Mouse (Mus musculus) hindbrain, embryonic 13.5 days (tissue): ENCODE data around the gene Col15a1. TPM values are rescaled to one million over a fixed set of nuclear protein-coding genes. Genes with fewer than 3 reads are reported as not detected.

Experiments
- ATAC-seq: fragments of 200-750 bp; cut with Nextera tagmentation; 2 replicates; pipeline ENCODE4 v1.8.0; 2017; ENCODE audit warnings: moderate TSS enrichment; ENCODE audit not compliant: low FRiP score
- H3K27ac ChIP-seq: fragments of 300-500 bp; sonication (generic); 2 replicates; pipeline ENCODE4 v1.5.1; 2015; ENCODE audit warnings: inconsistent platforms, mild to moderate bottlenecking, moderate library complexity
- H3K27me3 ChIP-seq: fragments of 300-500 bp; sonication (generic); 2 replicates; pipeline ENCODE4 v1.6.1; 2015; ENCODE audit warnings: mild to moderate bottlenecking, inconsistent platforms
- H3K36me3 ChIP-seq: fragments of 300-500 bp; sonication (generic); 2 replicates; pipeline ENCODE4 v1.6.1; 2015; ENCODE audit warnings: mild to moderate bottlenecking, inconsistent platforms
- H3K4me1 ChIP-seq: fragments of 300-500 bp; sonication (generic); replicated peaks from 2 replicates; pipeline ENCODE4 v1.6.1; 2015; ENCODE audit warnings: inconsistent platforms
- H3K4me2 ChIP-seq: fragments of 300-500 bp; sonication (generic); 2 replicates; pipeline ENCODE4 v1.6.1; 2015; ENCODE audit warnings: inconsistent platforms, mild to moderate bottlenecking, moderate library complexity
- H3K4me3 ChIP-seq: fragments of 300-500 bp; sonication (generic); 2 replicates; pipeline ENCODE4 v1.5.1; 2015; ENCODE audit warnings: mild to moderate bottlenecking, inconsistent platforms
- H3K9ac ChIP-seq: fragments of 300-500 bp; sonication (generic); 2 replicates; pipeline ENCODE4 v1.6.1; 2015; ENCODE audit warnings: mild to moderate bottlenecking, inconsistent platforms
- H3K9me3 ChIP-seq: fragments of 300-500 bp; sonication (generic); 2 replicates; pipeline ENCODE4 v1.6.1; 2016; ENCODE audit warnings: inconsistent platforms
- WGBS: fragments of 180-500 bp; shearing (Covaris S2); methylation state at CpG from one replicate; pipeline ENCODE4 v1.1.7; 2015; 5-methylcytosine and 5-hydroxymethylcytosine counted together
- polyA plus RNA-seq: library from polyadenylated mRNA; unstranded; fragments of >200 nt; fragmentation: Nextera tagmentation; extraction: Ambion mirVana; gene quantifications from 2 replicates; pipeline ENCODE4 v1.2.1, GENCODE M21; 2015

The Col15a1 gene
- polyA plus RNA-seq = 2.9 and 3.7 TPM in 2 replicates

GRCm38 (mm10) chr4:47207969-47208420 lies at the start of gene Col15a1:
Col15a1 (plus strand) TSS chr4:47208161.
- WGBS = under 1% methylated on average over 43 of the region's 45 CpGs
- H3K27me3 ChIP-seq = peaks cover 66% of the 10 kb centered on the region
- peaks cover 14% of the 10 kb centered on the region for H3K4me1 ChIP-seq

GRCm38 (mm10) chr4:47161103-47161755 lies 46.7 kb upstream of the Col15a1 start:
- Histone ChIP-seq H3K9me3 (peaks cover 8% of the 10 kb centered on the region; the same call in 1 of the 2 replicates), H3K4me2 (no peak overlapping the region), H3K36me3 (no peaks in the 10 kb centered on the region), H3K4me1 (peaks cover 10% of the 10 kb centered on the region), H3K4me3 (no peak overlapping the region), H3K27ac (no peak overlapping the region), H3K27me3 (0 out of 2 replicates have a peak, but pooled peaks cover 3% of the 10 kb centered on the region), H3K9ac (no peak overlapping the region)
- peak; percentile 36; the same call in 1 of the 2 replicates for ATAC-seq
- 12% methylated on average over 3 of the region's 4 CpGs for WGBS

More at GRCm38 (mm10) chr4:47207969-47208420, at the start of gene Col15a1:
- Histone ChIP-seq H3K4me2 (peak within 1 kb of the TSS; percentile 80), H3K4me3 (peak within 1 kb of the TSS; percentile 57), H3K9ac (peak within 1 kb of the TSS; percentile 76), H3K27ac (no peak within 1 kb of the TSS), H3K36me3 (no peaks in the 10 kb centered on the region), H3K9me3 (no peaks in the 10 kb centered on the region)
- peak; percentile 62 for ATAC-seq

GRCm38 (mm10) chr4:47161756-47162587 lies 46.0 kb upstream of the Col15a1 start:
- Histone ChIP-seq H3K36me3 (no peaks in the 10 kb centered on the region), H3K9me3 (peaks cover 8% of the 10 kb centered on the region; the same call in 1 of the 2 replicates), H3K4me1 (peaks cover 10% of the 10 kb centered on the region), H3K4me2 (no peak overlapping the region), H3K27me3 (0 out of 2 replicates have a peak, but pooled peaks cover 3% of the 10 kb centered on the region), H3K4me3 (no peak overlapping the region), H3K9ac (no peak overlapping the region), H3K27ac (no peak overlapping the region)
- no peak for ATAC-seq
- WGBS = 54% methylated on average over 12 of the region's 12 CpGs

GRCm38 (mm10) chr4:47172314-47172713 lies 35.6 kb upstream of the Col15a1 start:
- H3K9ac ChIP-seq = no peak overlapping the region
- 44% methylated on average over 1 of the region's 1 CpGs for WGBS
- no peaks in the 10 kb centered on the region for H3K27me3 ChIP-seq
- no peak overlapping the region for H3K27ac ChIP-seq
- H3K36me3 ChIP-seq = no peaks in the 10 kb centered on the region
- H3K4me1 ChIP-seq = no peaks in the 10 kb centered on the region
- ATAC-seq = no peak
- no peak overlapping the region for H3K4me3 ChIP-seq
- H3K9me3 ChIP-seq = no peaks in the 10 kb centered on the region
- H3K4me2 ChIP-seq = no peak overlapping the region

- no peak overlapping the region for H3K4me3 ChIP-seq
- H3K9me3 ChIP-seq = no peaks in the 10 kb centered on the region
- no peaks in the 10 kb centered on the region for H3K36me3 ChIP-seq
- no peaks in the 10 kb centered on the region for H3K27me3 ChIP-seq
- 90% methylated on average over 8 of the region's 8 CpGs for WGBS
- H3K27ac ChIP-seq = no peak overlapping the region
- no peak overlapping the region for H3K9ac ChIP-seq
- H3K4me2 ChIP-seq = no peak overlapping the region
- H3K4me1 ChIP-seq = 0 out of 2 replicates have a peak, but pooled peaks cover 10% of the 10 kb centered on the region
- ATAC-seq = no peak
Observed at GRCm38 (mm10) chr4:47177101-47177500, 30.9 kb upstream of the Col15a1 start.

- no peak overlapping the region for H3K4me2 ChIP-seq
- no peak for ATAC-seq
- no peak overlapping the region for H3K4me3 ChIP-seq
- H3K4me1 ChIP-seq = 0 out of 2 replicates have a peak, but pooled peaks cover 10% of the 10 kb centered on the region
- H3K27me3 ChIP-seq = no peaks in the 10 kb centered on the region
- no peaks in the 10 kb centered on the region for H3K9me3 ChIP-seq
- 60% methylated on average over 8 of the region's 8 CpGs for WGBS
- no peak overlapping the region for H3K27ac ChIP-seq
- no peaks in the 10 kb centered on the region for H3K36me3 ChIP-seq
- no peak overlapping the region for H3K9ac ChIP-seq
Observed at GRCm38 (mm10) chr4:47178261-47178961, 29.6 kb upstream of the Col15a1 start.

GRCm38 (mm10) chr4:47179535-47179934 lies 28.4 kb upstream of the Col15a1 start:
- 92% methylated on average over 5 of the region's 5 CpGs for WGBS
- H3K9ac ChIP-seq = no peak overlapping the region
- ATAC-seq = no peak
- H3K27ac ChIP-seq = no peak overlapping the region
- no peak overlapping the region for H3K4me3 ChIP-seq
- H3K4me1 ChIP-seq = 0 out of 2 replicates have a peak, but pooled peaks cover 10% of the 10 kb centered on the region
- H3K36me3 ChIP-seq = no peaks in the 10 kb centered on the region
- no peak overlapping the region for H3K4me2 ChIP-seq
- H3K27me3 ChIP-seq = no peaks in the 10 kb centered on the region
- H3K9me3 ChIP-seq = no peaks in the 10 kb centered on the region

- H3K27ac ChIP-seq = no peak overlapping the region
- no peaks in the 10 kb centered on the region for H3K36me3 ChIP-seq
- H3K4me1 ChIP-seq = no peaks in the 10 kb centered on the region
- no peak overlapping the region for H3K4me2 ChIP-seq
- 47% methylated on average over 6 of the region's 6 CpGs for WGBS
- no peak overlapping the region for H3K9ac ChIP-seq
- no peaks in the 10 kb centered on the region; the same call in 1 of the 2 replicates for H3K27me3 ChIP-seq
- ATAC-seq = no peak
- no peak overlapping the region for H3K4me3 ChIP-seq
- no peaks in the 10 kb centered on the region for H3K9me3 ChIP-seq
Observed at GRCm38 (mm10) chr4:47184058-47184661, 23.8 kb upstream of the Col15a1 start.

GRCm38 (mm10) chr4:47186514-47186913 lies 21.4 kb upstream of the Col15a1 start:
- WGBS = 79% methylated on average over 6 of the region's 6 CpGs
- Histone ChIP-seq H3K4me1 (no peaks in the 10 kb centered on the region), H3K9me3 (no peaks in the 10 kb centered on the region), H3K36me3 (no peaks in the 10 kb centered on the region), H3K27me3 (no peaks in the 10 kb centered on the region; the same call in 1 of the 2 replicates), H3K4me3 (no peak overlapping the region), H3K27ac (no peak overlapping the region), H3K4me2 (no peak overlapping the region), H3K9ac (no peak overlapping the region)
- ATAC-seq = no peak

GRCm38 (mm10) chr4:47196173-47196572 lies 11.8 kb upstream of the Col15a1 start:
- Histone ChIP-seq H3K36me3 (no peaks in the 10 kb centered on the region), H3K4me3 (no peak overlapping the region), H3K27me3 (0 out of 2 replicates have a peak, but pooled peaks cover 5% of the 10 kb centered on the region), H3K9me3 (no peaks in the 10 kb centered on the region), H3K4me2 (no peak overlapping the region), H3K9ac (no peak overlapping the region), H3K27ac (no peak overlapping the region), H3K4me1 (no peaks in the 10 kb centered on the region)
- no peak for ATAC-seq
- 92% methylated on average over 3 of the region's 3 CpGs for WGBS

GRCm38 (mm10) chr4:47203643-47204042 lies 4.3 kb upstream of the Col15a1 start:
- WGBS = 81% methylated on average over 5 of the region's 5 CpGs
- no peak overlapping the region for H3K4me2 ChIP-seq
- H3K27me3 ChIP-seq = peaks cover 38% of the 10 kb centered on the region
- no peak for ATAC-seq
- no peak overlapping the region for H3K4me3 ChIP-seq
- H3K9ac ChIP-seq = no peak overlapping the region
- H3K4me1 ChIP-seq = peaks cover 10% of the 10 kb centered on the region
- no peak overlapping the region for H3K27ac ChIP-seq
- H3K36me3 ChIP-seq = no peaks in the 10 kb centered on the region
- no peaks in the 10 kb centered on the region for H3K9me3 ChIP-seq
